Mouse (Mus musculus): ENCODE measurements around the gene Cdcp2.

Cdcp2 gene

GRCm38 (mm10) chr4:107079716-107080115, 17.0 kb upstream of the Cdcp2 start:
- no peak for TF ChIP-seq POU5F1 (IDR thresholded peaks at IDR 0.05; ENCODE audit: borderline replicate concordance, low read length)
- no peak for TF ChIP-seq NANOG (IDR thresholded peaks at IDR 0.05; ENCODE audit: borderline replicate concordance, low read length)
- no peak for TF ChIP-seq CTCF (conservative IDR thresholded peaks at IDR 0.05; ENCODE audit: low read length)
- H3K4me1 ChIP-seq (replicated peaks; ENCODE audit: low read depth, low read length), result peaks cover 5% of the 10 kb centered on the region
- no peaks in the 10 kb centered on the region for H3K27me3 ChIP-seq (ENCODE audit: insufficient read depth, low read length)

GRCm38 (mm10) chr4:107082185-107082584, 14.5 kb upstream of the Cdcp2 start:
- Histone ChIP-seq H3K9me3 (ENCODE audit: low read length) (no peaks in the 10 kb centered on the region), H3K27me3 (ENCODE audit: insufficient read depth, low read length) (no peaks in the 10 kb centered on the region; the same call in 1 of the 2 replicates), H3K4me1 (replicated peaks; ENCODE audit: low read depth, low read length) (peaks cover 8% of the 10 kb centered on the region), H3K4me3 (replicated peaks; ENCODE audit: low read length) (no peak overlapping the region), H3K36me3 (ENCODE audit: insufficient read depth, low read length) (no peaks in the 10 kb centered on the region)
- TF ChIP-seq NANOG (IDR thresholded peaks at IDR 0.05; ENCODE audit: borderline replicate concordance, low read length), result no peak
- no peak for TF ChIP-seq CTCF (conservative IDR thresholded peaks at IDR 0.05; ENCODE audit: low read length)
- TF ChIP-seq POU5F1 (IDR thresholded peaks at IDR 0.05; ENCODE audit: borderline replicate concordance, low read length), result no peak

More at GRCm38 (mm10) chr4:107079716-107080115, 17.0 kb upstream of the Cdcp2 start:
- no peaks in the 10 kb centered on the region for H3K9me3 ChIP-seq (ENCODE audit: low read length)
- H3K4me3 ChIP-seq (replicated peaks; ENCODE audit: low read length), result no peak overlapping the region
- no peaks in the 10 kb centered on the region for H3K36me3 ChIP-seq (ENCODE audit: insufficient read depth, low read length)

- TF ChIP-seq CTCF (conservative IDR thresholded peaks at IDR 0.05; ENCODE audit: low read length), result no peak
- TF ChIP-seq NANOG (IDR thresholded peaks at IDR 0.05; ENCODE audit: borderline replicate concordance, low read length), result no peak
- TF ChIP-seq POU5F1 (IDR thresholded peaks at IDR 0.05; ENCODE audit: borderline replicate concordance, low read length), result no peak
These were observed 13.6 kb upstream of the Cdcp2 start for GRCm38 (mm10) chr4:107083126-107083525.

GRCm38 (mm10) chr4:107084343-107084742, 12.3 kb upstream of the Cdcp2 start:
- no peak for TF ChIP-seq CTCF (conservative IDR thresholded peaks at IDR 0.05; ENCODE audit: low read length)
- no peak for TF ChIP-seq POU5F1 (IDR thresholded peaks at IDR 0.05; ENCODE audit: borderline replicate concordance, low read length)
- no peak for TF ChIP-seq NANOG (IDR thresholded peaks at IDR 0.05; ENCODE audit: borderline replicate concordance, low read length)
- peaks cover 13% of the 10 kb centered on the region for H3K4me1 ChIP-seq (replicated peaks; ENCODE audit: low read depth, low read length)
- no peaks in the 10 kb centered on the region for H3K36me3 ChIP-seq (ENCODE audit: insufficient read depth, low read length)
- no peaks in the 10 kb centered on the region; the same call in none of the 2 replicates for H3K27me3 ChIP-seq (ENCODE audit: insufficient read depth, low read length)
- no peaks in the 10 kb centered on the region for H3K9me3 ChIP-seq (ENCODE audit: low read length)
- no peak overlapping the region for H3K4me3 ChIP-seq (replicated peaks; ENCODE audit: low read length)

More at GRCm38 (mm10) chr4:107083126-107083525, 13.6 kb upstream of the Cdcp2 start:
- Histone ChIP-seq H3K4me1 (replicated peaks; ENCODE audit: low read depth, low read length) (peaks cover 9% of the 10 kb centered on the region), H3K36me3 (ENCODE audit: insufficient read depth, low read length) (no peaks in the 10 kb centered on the region), H3K9me3 (ENCODE audit: low read length) (no peaks in the 10 kb centered on the region), H3K27me3 (ENCODE audit: insufficient read depth, low read length) (no peaks in the 10 kb centered on the region; the same call in 1 of the 2 replicates), H3K4me3 (replicated peaks; ENCODE audit: low read length) (no peak overlapping the region)

GRCm38 (mm10) chr4:107084858-107085257, 11.8 kb upstream of the Cdcp2 start:
- no peak overlapping the region for H3K4me3 ChIP-seq (replicated peaks; ENCODE audit: low read length)
- H3K27me3 ChIP-seq (ENCODE audit: insufficient read depth, low read length), result peaks cover 3% of the 10 kb centered on the region
- TF ChIP-seq CTCF (conservative IDR thresholded peaks at IDR 0.05; ENCODE audit: low read length) (no peak), NANOG (IDR thresholded peaks at IDR 0.05; ENCODE audit: borderline replicate concordance, low read length) (no peak), POU5F1 (IDR thresholded peaks at IDR 0.05; ENCODE audit: borderline replicate concordance, low read length) (no peak)
- no peaks in the 10 kb centered on the region for H3K9me3 ChIP-seq (ENCODE audit: low read length)
- H3K36me3 ChIP-seq (ENCODE audit: insufficient read depth, low read length), result no peaks in the 10 kb centered on the region
- H3K4me1 ChIP-seq (replicated peaks; ENCODE audit: low read depth, low read length), result peaks cover 13% of the 10 kb centered on the region

GRCm38 (mm10) chr4:107091696-107092095, 5.0 kb upstream of the Cdcp2 start:
- no peaks in the 10 kb centered on the region for H3K36me3 ChIP-seq (ENCODE audit: insufficient read depth, low read length)
- H3K4me1 ChIP-seq (replicated peaks; ENCODE audit: low read depth, low read length), result peaks cover 32% of the 10 kb centered on the region

GRCm38 (mm10) chr4:107094484-107095187, 2.1 kb upstream of the Cdcp2 start:
- no peaks in the 10 kb centered on the region for H3K36me3 ChIP-seq (ENCODE audit: insufficient read depth, low read length)
- no peak overlapping the region for H3K4me3 ChIP-seq (replicated peaks; ENCODE audit: low read length)
- no peaks in the 10 kb centered on the region for H3K9me3 ChIP-seq (ENCODE audit: low read length)
- TF ChIP-seq NANOG (IDR thresholded peaks at IDR 0.05; ENCODE audit: borderline replicate concordance, low read length) (no peak), CTCF (conservative IDR thresholded peaks at IDR 0.05; ENCODE audit: low read length) (no peak), POU5F1 (IDR thresholded peaks at IDR 0.05; ENCODE audit: borderline replicate concordance, low read length) (no peak)
- H3K27me3 ChIP-seq (ENCODE audit: insufficient read depth, low read length), result peaks cover 26% of the 10 kb centered on the region
- peaks cover 49% of the 10 kb centered on the region for H3K4me1 ChIP-seq (replicated peaks; ENCODE audit: low read depth, low read length)

More at GRCm38 (mm10) chr4:107091696-107092095, 5.0 kb upstream of the Cdcp2 start:
- Histone ChIP-seq H3K4me3 (replicated peaks; ENCODE audit: low read length) (no peak overlapping the region), H3K9me3 (ENCODE audit: low read length) (no peaks in the 10 kb centered on the region), H3K27me3 (ENCODE audit: insufficient read depth, low read length) (peaks cover 17% of the 10 kb centered on the region)
- no peak for TF ChIP-seq NANOG (IDR thresholded peaks at IDR 0.05; ENCODE audit: borderline replicate concordance, low read length)
- no peak for TF ChIP-seq POU5F1 (IDR thresholded peaks at IDR 0.05; ENCODE audit: borderline replicate concordance, low read length)
- no peak for TF ChIP-seq CTCF (conservative IDR thresholded peaks at IDR 0.05; ENCODE audit: low read length)

- Histone ChIP-seq H3K4me1 (replicated peaks; ENCODE audit: low read depth, low read length) (peaks cover 49% of the 10 kb centered on the region), H3K4me3 (replicated peaks; ENCODE audit: low read length) (no peak overlapping the region), H3K27me3 (ENCODE audit: insufficient read depth, low read length) (peaks cover 19% of the 10 kb centered on the region), H3K9me3 (ENCODE audit: low read length) (no peaks in the 10 kb centered on the region), H3K36me3 (ENCODE audit: insufficient read depth, low read length) (no peaks in the 10 kb centered on the region)
- no peak for TF ChIP-seq NANOG (IDR thresholded peaks at IDR 0.05; ENCODE audit: borderline replicate concordance, low read length)
- TF ChIP-seq POU5F1 (IDR thresholded peaks at IDR 0.05; ENCODE audit: borderline replicate concordance, low read length), result no peak
- TF ChIP-seq CTCF (conservative IDR thresholded peaks at IDR 0.05; ENCODE audit: low read length), result no peak
These were observed 648 bp upstream of the Cdcp2 start for GRCm38 (mm10) chr4:107096043-107096442.
